Mouse (Mus musculus): Measurements from ENCODE around the gene Npr3. TPM values are rescaled to one million over a fixed set of nuclear protein-coding genes. Genes with fewer than 3 reads are reported as not detected.

Gene Npr3
- polyA plus RNA-seq (2012; ENCODE audit: insufficient read depth, insufficient read length, missing spikeins), result 67.8 and 71.3 TPM in 2 replicates

DNA sequence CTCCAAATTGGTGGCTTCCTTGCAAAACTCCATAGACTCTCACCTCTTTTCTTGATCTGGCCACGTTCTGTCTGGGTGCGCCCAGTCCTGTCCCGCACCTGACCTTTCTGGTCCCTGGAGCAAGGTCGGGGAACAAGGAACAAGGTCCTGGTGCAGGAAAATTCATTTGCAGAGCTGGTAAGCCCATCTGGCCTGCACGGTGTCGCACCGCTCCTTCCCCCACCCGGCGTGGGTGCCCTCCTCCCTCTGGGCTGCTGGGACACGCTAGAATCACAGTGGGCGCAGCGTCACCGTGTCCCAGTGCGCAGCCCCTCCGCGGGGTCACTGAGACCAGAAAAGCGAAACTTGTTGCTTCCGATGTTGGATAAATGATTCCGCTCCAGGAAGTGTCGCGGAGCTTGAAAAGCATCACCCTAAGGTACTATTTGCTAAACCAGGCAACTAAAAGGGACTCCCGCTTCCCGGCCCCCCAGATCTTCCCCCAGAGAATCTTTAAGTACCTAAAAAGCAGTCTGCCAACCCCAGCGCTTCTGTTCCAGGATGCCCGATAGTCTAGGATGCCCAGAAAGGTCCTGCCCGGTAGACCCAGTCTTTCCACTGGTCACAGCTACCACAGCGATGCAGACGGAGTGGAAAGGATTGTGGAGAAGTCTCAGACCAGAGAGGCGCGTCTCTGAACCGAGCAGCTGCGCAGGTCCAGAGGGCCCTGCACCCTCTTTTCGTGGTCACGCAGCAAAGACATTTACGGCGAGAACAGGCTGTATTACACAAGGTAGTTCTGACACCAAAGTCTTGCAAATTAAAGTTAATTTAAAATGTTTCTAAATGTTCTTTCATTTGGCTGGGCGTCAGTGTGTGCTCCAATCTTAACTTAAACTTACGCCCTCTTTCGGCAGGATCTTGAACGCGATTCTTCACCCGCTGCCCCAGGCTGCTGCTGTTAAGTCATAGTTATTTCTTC is at the start of gene Npr3:
Gene Npr3 (minus strand): TSS at position 717 of the 961 bp plus-strand sequence.
- Histone ChIP-seq H3K27ac (replicated peaks; ENCODE audit: low read depth, low read length) (peak within 1 kb of the TSS; percentile 98), H3K4me1 (ENCODE audit: control insufficient read depth, insufficient read depth, insufficient read length, low read length) (peaks cover 6% of the 10 kb centered on the region), H3K4me3 (ENCODE audit: insufficient read depth, low read depth, low read length) (peak within 1 kb of the TSS; percentile 83)

DNA sequence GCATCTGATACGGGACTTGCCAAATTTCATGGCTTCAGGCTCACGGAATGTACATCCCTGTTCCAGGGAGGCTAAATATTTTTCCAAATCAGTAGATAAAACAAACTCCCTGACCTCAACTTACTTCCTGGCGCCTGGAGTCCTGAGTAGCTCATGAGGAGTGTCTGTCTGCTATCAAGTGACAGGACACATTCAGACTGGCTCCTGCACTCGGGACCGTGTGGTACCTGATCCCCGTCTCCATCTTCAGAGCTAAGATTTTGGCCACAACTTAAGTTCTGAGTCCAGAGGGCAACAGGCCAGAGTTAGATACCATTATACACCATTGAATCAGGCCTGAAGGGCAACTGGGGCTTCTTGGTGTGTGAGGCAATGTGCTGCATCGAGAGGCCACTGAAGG is 49.0 kb upstream of the Npr3 start:
- H3K4me1 ChIP-seq (ENCODE audit: control insufficient read depth, insufficient read depth, insufficient read length, low read length), result peaks cover 4% of the 10 kb centered on the region
- peak overlapping the region; percentile 93 for H3K27ac ChIP-seq (replicated peaks; ENCODE audit: low read depth, low read length)
- no peak overlapping the region for H3K4me3 ChIP-seq (ENCODE audit: insufficient read depth, low read depth, low read length)

DNA sequence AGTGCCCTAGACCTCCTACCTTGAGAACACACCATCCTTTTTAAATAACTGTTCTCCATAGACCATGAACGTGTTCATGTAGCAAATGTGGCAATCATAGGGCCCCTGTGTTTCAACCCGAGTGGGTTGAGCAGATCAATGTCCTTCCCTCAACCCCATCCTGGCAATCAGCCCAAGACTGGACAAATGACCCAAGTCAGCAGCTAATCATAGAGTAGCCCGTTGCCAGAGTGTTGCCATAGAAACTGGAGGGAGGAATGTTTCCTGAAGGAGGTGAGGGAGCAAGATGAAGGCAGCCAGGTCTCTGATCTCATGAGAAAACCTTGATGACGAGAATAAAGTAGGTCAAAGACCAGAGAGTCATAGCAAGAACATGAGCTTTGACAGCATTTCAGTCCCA is 47.1 kb upstream of the Npr3 start:
- Histone ChIP-seq H3K4me3 (ENCODE audit: insufficient read depth, low read depth, low read length) (no peak overlapping the region), H3K4me1 (ENCODE audit: control insufficient read depth, insufficient read depth, insufficient read length, low read length) (peaks cover 12% of the 10 kb centered on the region), H3K27ac (replicated peaks; ENCODE audit: low read depth, low read length) (peak overlapping the region; percentile 99)

DNA sequence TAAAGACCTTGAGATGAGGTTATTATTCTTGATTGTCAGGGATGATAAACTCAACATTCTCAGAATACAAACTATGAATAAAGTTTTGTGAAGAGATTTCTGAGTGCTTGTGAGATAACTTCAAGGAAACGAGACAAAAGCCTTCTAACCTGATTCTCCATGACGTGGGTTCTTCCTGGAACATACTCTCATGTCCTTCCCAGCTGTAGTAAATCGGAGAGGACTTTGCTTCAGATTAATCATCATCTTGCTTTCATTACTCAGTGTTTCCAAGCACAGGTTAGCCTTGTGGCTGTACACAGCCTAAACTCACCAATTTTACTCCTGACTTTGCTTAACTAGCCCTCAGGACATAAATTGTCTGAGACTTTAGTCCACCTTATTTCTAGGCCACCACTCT is 45.1 kb upstream of the Npr3 start:
- no peak overlapping the region for H3K4me3 ChIP-seq (ENCODE audit: insufficient read depth, low read depth, low read length)
- peaks cover 13% of the 10 kb centered on the region for H3K4me1 ChIP-seq (ENCODE audit: control insufficient read depth, insufficient read depth, insufficient read length, low read length)
- H3K27ac ChIP-seq (replicated peaks; ENCODE audit: low read depth, low read length), result peak overlapping the region; percentile 86; the same call in 1 of the 2 replicates

DNA sequence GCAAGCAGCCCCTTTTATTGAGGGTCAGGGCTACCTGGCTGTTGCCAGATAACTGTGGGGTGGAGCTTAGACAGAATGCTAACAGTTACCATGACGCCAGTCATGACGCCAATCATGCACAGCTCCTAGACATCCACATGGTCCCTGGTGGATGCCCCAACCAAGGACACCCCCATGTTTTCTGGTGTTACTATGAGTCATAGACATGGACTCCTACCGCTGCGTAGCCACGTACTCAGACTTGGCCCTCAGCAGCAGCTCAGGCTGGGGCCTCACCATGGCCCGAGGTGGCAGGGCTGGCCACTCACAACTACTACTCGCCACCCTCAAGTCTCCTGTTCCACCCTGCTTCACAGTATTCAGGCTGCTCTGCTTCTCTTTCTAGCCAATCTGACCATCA is 44.1 kb upstream of the Npr3 start:
- H3K27ac ChIP-seq (replicated peaks; ENCODE audit: low read depth, low read length), result peak overlapping the region; percentile 42; the same call in 1 of the 2 replicates
- no peak overlapping the region for H3K4me3 ChIP-seq (ENCODE audit: insufficient read depth, low read depth, low read length)
- peaks cover 13% of the 10 kb centered on the region for H3K4me1 ChIP-seq (ENCODE audit: control insufficient read depth, insufficient read depth, insufficient read length, low read length)

DNA sequence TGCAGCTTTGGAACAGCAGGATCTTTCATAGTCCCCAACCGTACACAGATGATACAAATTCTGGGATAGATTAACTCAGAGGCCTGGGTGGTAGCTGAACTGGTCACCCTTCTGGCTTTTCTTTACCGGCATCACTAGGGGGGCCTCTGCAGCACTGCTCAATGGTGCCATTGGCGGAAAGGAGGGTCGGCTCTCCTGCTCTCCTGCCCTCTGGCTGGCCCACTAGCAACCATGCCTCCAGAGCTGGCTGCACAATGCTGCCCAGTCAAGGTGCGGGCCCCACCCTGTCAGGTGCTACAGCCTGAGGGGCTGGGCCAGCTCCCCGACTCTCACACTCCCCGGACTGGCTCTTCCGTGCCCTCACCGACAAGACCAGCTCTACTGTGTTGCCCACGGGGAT is 43.1 kb upstream of the Npr3 start:
- H3K4me1 ChIP-seq (ENCODE audit: control insufficient read depth, insufficient read depth, insufficient read length, low read length), result peaks cover 11% of the 10 kb centered on the region
- no peak overlapping the region for H3K4me3 ChIP-seq (ENCODE audit: insufficient read depth, low read depth, low read length)
- H3K27ac ChIP-seq (replicated peaks; ENCODE audit: low read depth, low read length), result peak overlapping the region; percentile 94

DNA sequence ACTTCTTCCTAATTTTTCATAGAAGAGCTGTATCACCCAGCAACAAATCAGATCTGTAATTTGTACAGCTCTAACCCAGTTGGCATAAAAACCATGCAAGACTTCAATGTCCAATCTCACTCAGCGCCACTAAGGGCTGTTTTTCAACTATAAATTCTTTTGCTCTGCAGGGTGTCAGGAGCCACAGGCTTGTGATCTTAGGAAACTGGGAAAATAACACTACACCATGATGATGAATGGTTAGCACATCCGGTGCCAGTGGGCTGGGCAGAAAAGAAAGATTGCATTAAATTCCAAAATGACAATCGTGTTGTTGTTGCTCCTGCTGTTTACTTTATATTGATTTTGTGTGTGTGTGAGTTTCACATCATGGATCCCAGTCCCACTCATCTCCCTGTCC is 42.4 kb upstream of the Npr3 start:
- Histone ChIP-seq H3K27ac (replicated peaks; ENCODE audit: low read depth, low read length) (peak overlapping the region; percentile 94), H3K4me1 (ENCODE audit: control insufficient read depth, insufficient read depth, insufficient read length, low read length) (peaks cover 11% of the 10 kb centered on the region), H3K4me3 (ENCODE audit: insufficient read depth, low read depth, low read length) (no peak overlapping the region)

DNA sequence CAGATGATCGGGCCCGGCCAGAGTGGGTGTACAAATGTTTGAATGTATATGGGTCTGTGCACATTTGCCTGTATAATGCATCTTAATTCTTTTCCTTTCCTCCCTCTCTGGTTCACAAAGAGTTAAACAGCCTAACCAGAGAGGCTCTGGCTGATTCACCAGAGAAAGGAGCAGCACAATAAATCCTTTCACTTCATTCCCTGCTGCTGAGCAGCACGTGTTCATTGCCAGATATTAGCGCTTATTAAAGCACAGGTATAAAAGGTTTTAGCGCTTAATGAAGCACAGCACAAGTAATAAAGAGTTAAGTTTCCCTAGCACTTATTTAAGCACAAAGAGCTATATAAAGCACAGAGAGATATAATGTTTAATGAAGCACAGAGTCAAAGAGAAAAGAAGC is 33.8 kb upstream of the Npr3 start:
- H3K27ac ChIP-seq (replicated peaks; ENCODE audit: low read depth, low read length), result no peak overlapping the region
- H3K4me3 ChIP-seq (ENCODE audit: insufficient read depth, low read depth, low read length), result no peak overlapping the region
- H3K4me1 ChIP-seq (ENCODE audit: control insufficient read depth, insufficient read depth, insufficient read length, low read length), result no peaks in the 10 kb centered on the region

DNA sequence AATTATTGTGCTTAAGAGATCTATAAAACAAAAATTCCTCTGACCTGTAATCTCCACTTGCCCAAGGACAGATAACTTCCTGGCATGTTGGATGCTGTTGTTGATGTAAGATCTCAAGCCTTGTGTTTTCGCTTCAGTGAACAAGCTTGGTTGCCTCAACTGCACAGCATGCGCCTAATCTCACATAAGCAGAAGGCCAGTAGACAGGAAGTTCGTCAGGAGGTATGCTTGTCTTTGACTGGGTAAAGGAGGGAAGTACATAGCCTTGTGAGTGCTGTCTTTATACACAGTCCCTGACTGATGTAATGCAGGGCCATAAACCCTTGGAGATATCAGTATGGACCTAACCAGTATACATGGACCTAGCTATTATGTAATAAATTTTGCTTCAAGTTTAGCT is 20.7 kb upstream of the Npr3 start:
- no peaks in the 10 kb centered on the region for H3K4me1 ChIP-seq (ENCODE audit: control insufficient read depth, insufficient read depth, insufficient read length, low read length)
- H3K4me3 ChIP-seq (ENCODE audit: insufficient read depth, low read depth, low read length), result no peak overlapping the region
- H3K27ac ChIP-seq (replicated peaks; ENCODE audit: low read depth, low read length), result no peak overlapping the region

DNA sequence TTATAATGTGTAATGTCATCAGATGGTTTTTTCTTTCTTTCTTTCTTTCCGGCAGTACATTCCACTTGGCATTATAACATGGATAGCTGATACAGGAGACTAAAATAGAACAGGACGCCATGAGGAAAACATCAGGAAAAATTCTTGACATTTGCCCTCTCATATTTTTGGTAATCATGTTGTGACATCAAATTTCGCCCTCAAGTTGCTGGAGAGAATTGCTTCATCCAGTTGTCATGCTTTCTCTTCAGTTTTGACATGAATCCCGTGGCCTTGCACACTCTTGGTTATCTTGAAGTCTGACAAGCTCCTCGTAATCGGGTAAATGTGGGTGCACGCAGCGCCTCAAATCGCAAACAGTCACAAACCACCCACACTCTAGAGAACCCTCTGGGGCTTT is 7.0 kb upstream of the Npr3 start:
- H3K27ac ChIP-seq (replicated peaks; ENCODE audit: low read depth, low read length), result peak overlapping the region; percentile 83
- H3K4me3 ChIP-seq (ENCODE audit: insufficient read depth, low read depth, low read length), result no peak overlapping the region
- H3K4me1 ChIP-seq (ENCODE audit: control insufficient read depth, insufficient read depth, insufficient read length, low read length), result no peaks in the 10 kb centered on the region

DNA sequence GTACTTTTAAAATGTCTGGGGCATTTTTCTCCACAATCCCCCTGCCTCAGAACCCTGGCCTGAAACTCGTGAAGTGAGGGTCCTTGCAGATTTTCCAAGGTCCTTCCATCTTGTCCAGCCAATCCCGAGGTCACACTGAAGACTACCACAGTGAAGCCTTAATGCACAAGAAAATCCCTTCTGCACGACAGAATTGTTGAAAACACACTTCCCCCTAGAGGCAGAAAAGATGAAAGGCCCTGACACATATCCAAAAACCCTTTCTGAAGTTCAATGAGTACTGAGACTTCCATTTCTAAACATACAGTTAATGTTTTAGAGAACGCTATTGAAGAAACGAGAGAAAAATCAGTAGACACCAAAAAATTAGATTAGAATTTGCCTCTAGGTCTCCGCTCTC is 2.8 kb upstream of the Npr3 start:
- peaks cover 4% of the 10 kb centered on the region; the same call in 1 of the 2 replicates for H3K4me1 ChIP-seq (ENCODE audit: control insufficient read depth, insufficient read depth, insufficient read length, low read length)
- no peak overlapping the region for H3K27ac ChIP-seq (replicated peaks; ENCODE audit: low read depth, low read length)
- no peak overlapping the region for H3K4me3 ChIP-seq (ENCODE audit: insufficient read depth, low read depth, low read length)

DNA sequence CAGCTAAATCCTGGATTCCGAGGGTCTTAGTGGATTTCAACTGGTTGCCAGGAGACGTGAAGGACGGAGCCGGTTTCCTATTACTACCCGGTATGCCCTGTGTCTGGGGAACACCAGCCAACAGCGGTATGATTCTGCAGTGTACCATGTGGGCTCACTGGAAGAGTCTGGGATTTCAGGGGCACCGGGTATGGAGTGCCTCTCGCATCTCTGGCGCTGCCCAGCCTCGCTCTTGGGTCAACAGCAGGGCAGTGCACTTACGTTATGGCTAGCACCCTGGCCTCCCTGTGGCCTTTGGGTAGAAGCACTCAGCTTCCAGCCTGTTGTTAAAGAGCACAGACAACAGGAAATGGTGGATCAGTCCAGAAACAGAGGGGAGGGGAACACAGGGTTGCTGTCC is 1.1 kb upstream of the Npr3 start:
- peak overlapping the region; percentile 8; the same call in 1 of the 2 replicates for H3K4me3 ChIP-seq (ENCODE audit: insufficient read depth, low read depth, low read length)

DNA sequence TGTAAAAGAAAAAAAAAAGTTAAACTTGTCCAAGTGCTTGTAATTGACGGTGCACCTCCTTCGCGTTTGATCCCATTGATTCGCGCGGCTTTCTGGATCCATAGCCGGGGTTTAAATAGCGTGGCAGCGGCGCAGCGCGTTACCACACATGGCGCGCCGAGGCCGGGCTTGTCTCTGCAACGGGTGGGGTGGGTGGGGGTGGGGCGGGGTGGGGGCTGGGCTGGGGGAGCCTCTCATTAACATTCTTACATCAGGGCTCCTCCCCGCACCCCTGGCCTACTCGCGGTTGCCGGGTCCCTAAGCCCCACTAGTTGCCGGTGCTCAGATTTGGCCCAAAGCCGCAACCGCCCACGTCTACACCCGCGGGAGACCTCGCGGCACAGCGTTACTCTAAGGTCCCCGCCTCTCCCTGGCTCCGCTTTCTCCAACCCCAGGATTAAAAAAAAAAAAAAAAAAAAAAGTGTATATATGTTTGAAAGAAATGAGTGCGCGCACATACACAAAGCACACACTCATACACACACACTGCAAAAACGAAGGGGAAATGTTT is 991 bp downstream of the Npr3 start:
- Histone ChIP-seq H3K27ac (replicated peaks; ENCODE audit: low read depth, low read length) (peak overlapping the region; percentile 98), H3K4me3 (ENCODE audit: insufficient read depth, low read depth, low read length) (peak overlapping the region; percentile 83), H3K4me1 (ENCODE audit: control insufficient read depth, insufficient read depth, insufficient read length, low read length) (peaks cover 6% of the 10 kb centered on the region)

More for the DNA sequence above, 1.1 kb upstream of the Npr3 start:
- peak overlapping the region; percentile 57 for H3K27ac ChIP-seq (replicated peaks; ENCODE audit: low read depth, low read length)
- H3K4me1 ChIP-seq (ENCODE audit: control insufficient read depth, insufficient read depth, insufficient read length, low read length), result peaks cover 4% of the 10 kb centered on the region; the same call in 1 of the 2 replicates

DNA sequence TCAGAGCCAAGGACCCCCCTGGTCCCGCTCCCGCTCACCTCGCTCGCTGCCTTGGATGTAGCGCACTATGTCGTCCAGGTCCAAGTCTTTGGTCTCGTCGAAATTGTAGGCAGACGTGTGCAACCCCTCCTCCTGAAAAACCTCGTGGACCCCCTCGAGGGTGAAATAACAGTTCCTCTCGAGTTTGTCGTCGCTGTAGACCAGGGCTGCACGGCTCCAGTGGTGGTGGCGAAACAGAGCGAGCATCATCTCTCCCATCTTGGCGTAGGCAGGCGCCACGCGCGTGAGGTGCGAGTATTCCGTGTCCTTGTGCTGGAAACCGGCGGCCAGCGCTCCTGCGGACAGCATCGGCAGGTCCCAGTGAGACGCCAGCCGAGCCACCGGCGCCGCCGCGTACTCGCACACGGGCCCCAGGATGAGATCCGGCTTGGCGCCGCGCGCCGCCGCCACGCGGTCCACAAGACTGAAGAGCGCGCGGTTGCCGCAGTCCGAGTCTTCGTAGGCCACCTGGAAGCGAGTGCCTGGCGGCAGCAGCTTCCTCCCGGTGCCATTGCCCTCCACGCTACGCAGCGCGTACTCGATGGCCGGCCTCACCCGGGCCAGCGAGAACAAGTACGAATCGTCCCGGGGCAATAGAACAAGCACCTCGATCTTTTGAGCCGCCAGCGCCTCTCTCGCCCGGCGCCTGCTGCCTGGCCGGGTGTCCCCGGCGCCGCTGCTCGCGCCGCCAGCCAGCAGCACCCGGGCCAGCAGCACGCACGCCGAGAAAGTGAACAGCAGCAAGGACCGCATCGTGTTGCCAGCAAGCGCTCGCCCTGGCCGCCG is 2.0 kb downstream of the Npr3 start:
- Histone ChIP-seq H3K4me3 (ENCODE audit: insufficient read depth, low read depth, low read length) (peak overlapping the region; percentile 91), H3K27ac (replicated peaks; ENCODE audit: low read depth, low read length) (peak overlapping the region; percentile 94)

More for the DNA sequence above, 2.0 kb downstream of the Npr3 start:
- H3K4me1 ChIP-seq (ENCODE audit: control insufficient read depth, insufficient read depth, insufficient read length, low read length), result peaks cover 6% of the 10 kb centered on the region

Data from brown adipose tissue, adult 24 weeks (tissue).